Mouse (Mus musculus) megakaryocyte progenitor cell, adult 5-6 weeks (primary cell): ENCODE measurements at regions not wholly inside any gene's neighbourhood (a gene's known extent, or its start where the extent isn't known, plus 50 kb on each side); places are given as distances from the start of the nearest gene placed in this dataset.

Experiments used
- ATAC-seq: replicated peaks from 2 replicates; pipeline ENCODE4 v1.8.0; 2016; ENCODE audit warnings: mild to moderate bottlenecking, moderate TSS enrichment, inconsistent platforms; ENCODE audit not compliant: poor library complexity

- ATAC-seq, result no peak
Observed at GRCm38 (mm10) chr12:106992421-106992820, 496.0 kb upstream of the 3110018I06Rik start.

GRCm38 (mm10) chr12:106993011-106993410, 495.4 kb upstream of the 3110018I06Rik start:
- no peak for ATAC-seq

- ATAC-seq, result no peak
Observed at GRCm38 (mm10) chr12:107010995-107011786, 477.2 kb upstream of the 3110018I06Rik start.

GRCm38 (mm10) chr12:107016801-107017200, 471.6 kb upstream of the 3110018I06Rik start:
- ATAC-seq, result no peak

- no peak for ATAC-seq
Observed at GRCm38 (mm10) chr12:107021806-107022205, 466.6 kb upstream of the 3110018I06Rik start.

- ATAC-seq, result no peak
Observed at GRCm38 (mm10) chr12:107026821-107027220, 461.6 kb upstream of the 3110018I06Rik start.

GRCm38 (mm10) chr12:107027842-107028549, 460.4 kb upstream of the 3110018I06Rik start:
- no peak for ATAC-seq

- ATAC-seq, result no peak
Observed at GRCm38 (mm10) chr12:107028985-107029384, 459.4 kb upstream of the 3110018I06Rik start.

- ATAC-seq, result no peak
Observed at GRCm38 (mm10) chr12:107036357-107036756, 452.1 kb upstream of the 3110018I06Rik start.

GRCm38 (mm10) chr12:107041927-107042652, 446.3 kb upstream of the 3110018I06Rik start:
- ATAC-seq, result no peak

GRCm38 (mm10) chr12:107046496-107046895, 441.9 kb upstream of the 3110018I06Rik start:
- ATAC-seq, result no peak

- ATAC-seq, result no peak
Observed at GRCm38 (mm10) chr12:107047059-107047531, 441.3 kb upstream of the 3110018I06Rik start.

- ATAC-seq, result no peak
Observed at GRCm38 (mm10) chr12:107050891-107051635, 437.4 kb upstream of the 3110018I06Rik start.

GRCm38 (mm10) chr12:107052136-107052535, 436.3 kb upstream of the 3110018I06Rik start:
- no peak for ATAC-seq

- ATAC-seq, result no peak
Observed at GRCm38 (mm10) chr12:107056553-107056952, 431.9 kb upstream of the 3110018I06Rik start.

- no peak for ATAC-seq
Observed at GRCm38 (mm10) chr12:107060514-107060913, 427.9 kb upstream of the 3110018I06Rik start.

- ATAC-seq, result no peak
Observed at GRCm38 (mm10) chr12:107067346-107067745, 421.1 kb upstream of the 3110018I06Rik start.

GRCm38 (mm10) chr12:107082541-107082940, 405.9 kb upstream of the 3110018I06Rik start:
- no peak for ATAC-seq

GRCm38 (mm10) chr12:107085058-107085905, 403.1 kb upstream of the 3110018I06Rik start:
- ATAC-seq, result no peak
